Mouse (Mus musculus) lung, embryonic 14.5 days (tissue): ENCODE data around the gene Ndufa4l2. TPM values are rescaled to one million over a fixed set of nuclear protein-coding genes. Genes with fewer than 3 reads are reported as not detected.

ENCODE experiments used
- ATAC-seq: fragments of 200-750 bp; cut with Nextera tagmentation; 2 replicates; pipeline ENCODE4 v1.8.0; 2017; ENCODE audit warnings: mild to moderate bottlenecking, moderate TSS enrichment, moderate library complexity; ENCODE audit not compliant: insufficient read depth
- DNase-seq: peaks from one replicate; pipeline ENCODE4 v3.0.0-alpha.2; 2015
- H3K27ac ChIP-seq: fragments of 300-500 bp; sonication (generic); 2 replicates; pipeline ENCODE4 v1.5.1; 2014; ENCODE audit warnings: low read depth, mild to moderate bottlenecking, moderate library complexity
- H3K27me3 ChIP-seq: fragments of 300-500 bp; sonication (generic); 2 replicates; pipeline ENCODE4 v1.6.1; 2014; ENCODE audit warnings: low read length, control low read depth; ENCODE audit not compliant: insufficient read depth
- H3K36me3 ChIP-seq: fragments of 300-500 bp; sonication (generic); 2 replicates; pipeline ENCODE4 v1.6.1; 2014; ENCODE audit warnings: control low read depth; ENCODE audit not compliant: insufficient read depth
- H3K4me1 ChIP-seq: fragments of 300-500 bp; sonication (generic); 2 replicates; pipeline ENCODE4 v1.6.1; 2014; ENCODE audit warnings: antibody characterized with exemption, control low read depth; ENCODE audit not compliant: insufficient read depth
- H3K4me2 ChIP-seq: fragments of 300-500 bp; sonication (generic); 2 replicates; pipeline ENCODE4 v1.6.1; 2014; ENCODE audit warnings: mild to moderate bottlenecking
- H3K4me3 ChIP-seq: fragments of 300-500 bp; sonication (generic); 2 replicates; pipeline ENCODE4 v1.5.1; 2014; ENCODE audit warnings: low read depth, low read length
- H3K9ac ChIP-seq: fragments of 300-500 bp; sonication (generic); 2 replicates; pipeline ENCODE4 v1.6.1; 2014
- H3K9me3 ChIP-seq: fragments of 300-500 bp; sonication (generic); 2 replicates; pipeline ENCODE4 v1.6.1; 2016; ENCODE audit warnings: low read depth, low read length, control low read depth
- CTCF ChIP-seq: IDR thresholded peaks from 2 replicates; pipeline ENCODE4 v1.5.1; 2016; ENCODE audit warnings: antibody characterized with exemption, low read depth
- WGBS: fragments of 180-500 bp; shearing (Covaris S2); extraction: QIAGEN DNeasy Blood & Tissue Kit; methylation state at CpG from one replicate; pipeline ENCODE4 v1.1.7; 2014; 5-methylcytosine and 5-hydroxymethylcytosine counted together
- polyA plus RNA-seq: library from polyadenylated mRNA; unstranded; fragments of >200 nt; fragmentation: Nextera tagmentation; extraction: Ambion mirVana; gene quantifications from 2 replicates; pipeline ENCODE4 v1.2.1, GENCODE M21; 2014

Gene Ndufa4l2
- polyA plus RNA-seq, 1 experiment from 2014 or later, result 36.4 TPM

DNA sequence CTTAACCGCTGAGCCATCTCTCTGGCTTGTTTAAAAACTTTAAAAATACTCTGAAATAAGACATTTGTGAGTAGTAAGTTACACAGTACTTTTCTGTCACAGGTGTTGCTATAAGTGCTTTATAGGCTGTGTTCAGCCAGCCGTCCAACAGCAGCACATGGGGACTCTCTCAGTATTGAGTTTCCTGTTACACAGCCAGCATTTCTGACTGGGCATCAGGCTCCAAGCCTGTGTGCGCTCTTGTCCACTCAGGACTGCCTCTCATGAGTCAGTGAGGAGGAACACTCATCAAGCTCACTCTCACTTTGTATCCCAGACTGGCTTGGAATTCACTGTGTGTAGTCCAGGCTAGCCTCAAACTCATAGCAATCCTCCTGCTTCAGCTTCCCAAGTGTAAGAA, 18.6 kb upstream of the Ndufa4l2 start:
- no peak overlapping the region for H3K9ac ChIP-seq
- ATAC-seq (no peak), DNase-seq (no peak)
- no peak for TF ChIP-seq CTCF
- no peaks in the 10 kb centered on the region for H3K9me3 ChIP-seq
- H3K4me1 ChIP-seq, result no peaks in the 10 kb centered on the region
- H3K36me3 ChIP-seq, result peaks cover 81% of the 10 kb centered on the region
- H3K27ac ChIP-seq, result no peak overlapping the region
- WGBS, result 87% methylated on average over 3 of the region's 3 CpGs
- no peaks in the 10 kb centered on the region for H3K27me3 ChIP-seq
- H3K4me3 ChIP-seq, result no peak overlapping the region
- no peak overlapping the region for H3K4me2 ChIP-seq

DNA sequence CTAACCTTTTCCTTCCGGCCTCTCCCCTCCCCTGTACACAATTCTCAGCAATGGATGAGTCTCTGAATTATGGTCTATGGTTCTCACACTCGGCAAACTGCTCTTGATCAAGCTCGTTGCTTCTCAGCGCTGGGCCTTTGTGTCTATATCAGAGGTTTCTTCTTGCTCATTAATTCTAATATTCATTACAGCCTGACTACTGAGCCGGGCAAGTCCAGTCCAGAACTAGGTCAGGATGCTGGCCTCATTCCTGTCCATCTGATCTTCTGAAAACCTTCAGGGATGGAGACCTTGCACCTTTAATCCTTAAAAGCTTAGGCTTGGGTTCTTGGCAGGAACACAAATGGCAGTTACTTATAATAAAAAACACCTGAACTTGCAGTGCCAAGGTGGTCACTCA, 15.3 kb upstream of the Ndufa4l2 start:
- Histone ChIP-seq H3K27me3 (no peaks in the 10 kb centered on the region), H3K4me1 (no peaks in the 10 kb centered on the region), H3K9me3 (no peaks in the 10 kb centered on the region), H3K4me2 (no peak overlapping the region), H3K36me3 (peaks cover 56% of the 10 kb centered on the region), H3K9ac (no peak overlapping the region), H3K27ac (no peak overlapping the region), H3K4me3 (no peak overlapping the region)
- no peak for DNase-seq
- WGBS, result 83% methylated on average over 5 of the region's 5 CpGs
- no peak for ATAC-seq
- no peak for TF ChIP-seq CTCF

DNA sequence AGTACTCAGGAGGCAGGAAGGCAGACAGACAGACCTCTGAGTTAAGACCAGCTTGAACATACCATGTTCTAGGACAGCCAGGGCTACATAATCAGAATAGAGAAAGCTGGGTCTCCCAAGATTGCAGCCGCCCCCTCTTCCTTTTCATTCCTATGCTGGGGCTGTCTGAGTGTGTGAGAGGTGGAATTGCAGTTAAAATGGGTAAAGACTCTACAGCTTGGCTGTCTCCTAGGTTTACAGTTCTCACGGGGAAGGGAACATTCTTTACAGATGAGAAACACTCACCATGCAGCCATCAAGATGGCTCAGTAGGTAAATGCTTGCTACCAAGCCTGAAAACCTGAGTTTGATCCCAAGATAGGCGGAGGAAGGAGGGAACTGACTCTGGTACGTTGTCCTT, 14.7 kb upstream of the Ndufa4l2 start:
- Histone ChIP-seq H3K27ac (no peak overlapping the region), H3K9me3 (no peaks in the 10 kb centered on the region), H3K4me3 (no peak overlapping the region), H3K4me2 (no peak overlapping the region), H3K27me3 (no peaks in the 10 kb centered on the region), H3K4me1 (no peaks in the 10 kb centered on the region), H3K9ac (no peak overlapping the region), H3K36me3 (peaks cover 51% of the 10 kb centered on the region)
- ATAC-seq (no peak), DNase-seq (no peak)
- TF ChIP-seq CTCF, result no peak
- WGBS, result 81% methylated on average over 4 of the region's 4 CpGs

DNA sequence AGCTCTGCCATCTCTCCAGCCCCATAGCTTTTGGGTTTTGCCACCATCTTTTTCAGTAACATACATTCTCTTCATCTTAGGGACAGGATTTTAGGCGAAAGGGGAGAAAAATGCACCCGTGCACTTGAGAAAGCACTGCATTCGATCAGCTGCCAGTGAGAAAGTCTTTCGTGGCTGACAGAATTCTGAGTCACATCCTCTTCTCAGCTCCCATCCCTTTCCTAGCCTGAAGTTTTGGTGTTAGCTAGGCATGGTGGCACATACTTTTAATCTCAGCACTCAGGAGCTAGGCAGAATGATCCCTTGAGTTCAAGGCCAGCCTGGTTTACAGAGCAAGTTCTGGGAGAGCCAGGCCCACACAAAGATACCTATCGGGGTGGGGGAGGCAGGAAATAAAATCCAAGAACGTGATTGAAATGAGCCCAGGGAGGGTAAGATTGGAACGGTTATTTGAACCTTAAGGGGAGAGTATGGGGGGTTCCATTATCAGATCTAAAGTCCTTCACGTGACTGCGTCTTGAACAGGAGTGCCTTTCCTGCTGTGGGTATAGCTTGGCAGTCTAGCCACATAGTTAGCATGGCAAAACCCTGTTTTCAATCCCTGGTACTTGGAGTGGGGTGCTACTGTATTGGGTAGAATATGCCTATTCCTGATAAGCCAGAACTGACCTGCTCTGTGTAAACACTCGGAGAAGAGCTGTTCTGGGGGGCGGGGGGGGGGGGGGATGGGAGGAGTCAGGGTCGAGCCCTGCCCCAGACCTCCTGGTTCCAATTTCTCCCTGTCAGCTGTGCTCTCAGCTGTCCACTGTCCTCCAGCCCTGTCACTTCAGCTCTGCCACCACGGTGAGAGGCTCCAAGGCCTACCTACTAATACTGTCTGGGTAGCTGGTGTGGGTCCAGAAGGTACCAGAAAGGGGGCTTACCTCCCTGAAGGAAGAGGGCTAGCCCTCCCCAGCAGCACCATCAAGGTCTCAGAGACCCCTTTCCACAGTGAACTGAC, 13.6 kb upstream of the Ndufa4l2 start, which contains the start of gene Stac3:
TSS of gene Stac3 (plus strand) at position 793 of the 1,000 bp plus-strand sequence.
- 55% methylated on average over 13 of the region's 13 CpGs for WGBS
- Histone ChIP-seq H3K4me2 (no peak within 1 kb of the TSS), H3K4me3 (no peak within 1 kb of the TSS), H3K27ac (no peak within 1 kb of the TSS), H3K36me3 (peaks cover 45% of the 10 kb centered on the region), H3K9me3 (no peaks in the 10 kb centered on the region), H3K9ac (no peak within 1 kb of the TSS), H3K27me3 (no peaks in the 10 kb centered on the region), H3K4me1 (no peaks in the 10 kb centered on the region)
- ATAC-seq (no peak; the same call in 1 of the 2 replicates), DNase-seq (no peak)
- TF ChIP-seq CTCF, result no peak

DNA sequence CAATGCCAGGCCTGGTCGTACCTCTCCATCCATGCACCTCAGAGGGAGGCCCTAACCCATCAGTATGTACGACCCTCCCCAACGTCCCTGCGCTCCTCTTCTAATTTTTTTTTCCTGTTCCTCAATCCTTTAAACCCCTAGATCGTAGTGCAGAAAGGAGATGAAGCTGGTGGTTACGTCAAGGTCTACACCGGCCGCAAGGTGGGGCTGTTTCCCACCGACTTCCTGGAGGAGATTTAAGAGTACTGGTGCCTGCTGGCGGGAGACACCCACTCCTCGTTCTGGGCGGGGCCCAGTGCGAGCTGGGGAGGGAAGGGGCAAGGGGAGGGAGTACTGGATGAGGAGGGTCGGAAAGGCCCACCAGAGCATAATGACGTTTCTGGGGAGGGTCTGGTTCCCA, 6.5 kb upstream of the Ndufa4l2 start:
- Histone ChIP-seq H3K9ac (no peak overlapping the region), H3K36me3 (0 out of 2 replicates have a peak, but pooled peaks cover 7% of the 10 kb centered on the region), H3K4me2 (peak overlapping the region; percentile 63), H3K27me3 (peaks cover 52% of the 10 kb centered on the region), H3K27ac (no peak overlapping the region), H3K4me3 (no peak overlapping the region; the same call in 1 of the 2 replicates), H3K4me1 (peaks cover 6% of the 10 kb centered on the region; the same call in 1 of the 2 replicates), H3K9me3 (no peaks in the 10 kb centered on the region)
- TF ChIP-seq CTCF, result peak; percentile 78
- ATAC-seq (0 out of 2 replicates have a peak, but pooled peaks have one; percentile 1), DNase-seq (peak; percentile 85)
- 3% methylated on average over 15 of the region's 15 CpGs for WGBS

DNA sequence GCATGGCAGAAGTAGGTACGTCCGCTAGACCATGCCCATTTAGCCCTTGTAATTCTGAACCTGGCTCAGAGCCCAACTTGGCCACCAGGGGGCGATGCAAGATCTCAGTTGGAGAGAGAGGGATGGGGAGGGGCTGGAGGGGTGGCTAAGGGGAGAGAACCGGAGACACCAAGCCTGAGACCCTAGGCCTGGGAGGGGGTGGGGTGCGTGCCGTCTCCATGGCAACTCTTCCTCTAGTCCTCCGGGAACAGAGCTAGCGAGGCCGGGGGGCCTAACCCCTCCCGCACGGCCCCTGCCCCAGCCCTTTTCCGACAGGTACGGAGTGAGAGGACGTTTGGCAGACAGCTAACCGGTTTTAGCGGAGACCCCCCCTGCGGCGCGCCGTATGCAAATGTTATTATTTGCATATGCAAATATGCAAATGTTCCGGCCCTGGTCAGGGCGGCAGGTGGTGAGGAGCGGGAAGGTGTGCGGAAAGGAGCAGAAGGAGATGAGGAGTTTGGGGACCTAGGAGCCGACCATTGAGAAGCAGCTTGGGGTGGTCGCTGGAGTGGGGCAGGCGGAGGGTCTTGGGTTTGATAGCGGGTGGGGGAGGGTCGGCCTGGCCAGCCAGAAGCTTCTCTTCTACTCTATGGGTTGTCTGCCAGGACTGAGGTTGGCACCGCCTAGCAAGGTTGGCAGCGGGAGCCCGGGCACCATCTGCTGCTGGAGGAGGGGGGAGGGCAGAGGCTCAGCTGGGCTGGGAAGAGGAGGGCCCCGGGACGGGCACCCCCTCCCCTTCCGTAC, 5.5 kb upstream of the Ndufa4l2 start:
- peak; percentile 95 for DNase-seq
- H3K27me3 ChIP-seq, result peaks cover 63% of the 10 kb centered on the region
- peak overlapping the region; percentile 31 for H3K4me3 ChIP-seq
- no peak overlapping the region for H3K9ac ChIP-seq
- TF ChIP-seq CTCF, result peak; percentile 94
- WGBS, result under 1% methylated on average over 35 of the region's 35 CpGs
- H3K4me1 ChIP-seq, result peaks cover 11% of the 10 kb centered on the region; the same call in 1 of the 2 replicates
- 0 out of 2 replicates have a peak, but pooled peaks cover 7% of the 10 kb centered on the region for H3K36me3 ChIP-seq
- H3K27ac ChIP-seq, result no peak overlapping the region
- no peaks in the 10 kb centered on the region for H3K9me3 ChIP-seq
- ATAC-seq, result peak; percentile 32
- peak overlapping the region; percentile 63 for H3K4me2 ChIP-seq
